Mouse (Mus musculus): ENCODE data around the gene Wbp2. TPM values are rescaled to one million over a fixed set of nuclear protein-coding genes. Genes with fewer than 3 reads are reported as not detected.

Wbp2 gene
- polyA plus RNA-seq, 2 experiments from 2014 or later = 133 to 265 TPM

DNA sequence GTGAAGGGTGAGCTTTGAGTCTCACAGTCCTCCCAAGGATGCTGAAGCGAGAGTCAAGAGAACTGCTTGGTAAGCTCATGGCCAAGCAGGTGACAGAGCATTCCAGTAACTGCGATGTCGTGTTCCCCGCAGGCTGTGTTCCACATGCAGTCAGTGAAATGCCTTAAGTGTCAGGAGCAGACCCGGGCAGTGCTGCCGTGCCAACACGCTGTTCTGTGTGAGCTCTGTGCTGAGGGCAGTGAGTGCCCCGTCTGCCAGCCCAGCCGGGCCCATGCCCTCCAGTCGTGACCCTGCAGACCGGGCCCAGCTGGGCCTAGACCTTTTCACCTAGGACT lies 27.1 kb downstream of the Wbp2 start:
- no peak for ATAC-seq

- no peak for ATAC-seq
These were observed 27.7 kb downstream of the Wbp2 start for GRCm38 (mm10) chr11:116058868-116059690.

GRCm38 (mm10) chr11:116058022-116058614 lies 28.7 kb downstream of the Wbp2 start:
- ATAC-seq = no peak

DNA sequence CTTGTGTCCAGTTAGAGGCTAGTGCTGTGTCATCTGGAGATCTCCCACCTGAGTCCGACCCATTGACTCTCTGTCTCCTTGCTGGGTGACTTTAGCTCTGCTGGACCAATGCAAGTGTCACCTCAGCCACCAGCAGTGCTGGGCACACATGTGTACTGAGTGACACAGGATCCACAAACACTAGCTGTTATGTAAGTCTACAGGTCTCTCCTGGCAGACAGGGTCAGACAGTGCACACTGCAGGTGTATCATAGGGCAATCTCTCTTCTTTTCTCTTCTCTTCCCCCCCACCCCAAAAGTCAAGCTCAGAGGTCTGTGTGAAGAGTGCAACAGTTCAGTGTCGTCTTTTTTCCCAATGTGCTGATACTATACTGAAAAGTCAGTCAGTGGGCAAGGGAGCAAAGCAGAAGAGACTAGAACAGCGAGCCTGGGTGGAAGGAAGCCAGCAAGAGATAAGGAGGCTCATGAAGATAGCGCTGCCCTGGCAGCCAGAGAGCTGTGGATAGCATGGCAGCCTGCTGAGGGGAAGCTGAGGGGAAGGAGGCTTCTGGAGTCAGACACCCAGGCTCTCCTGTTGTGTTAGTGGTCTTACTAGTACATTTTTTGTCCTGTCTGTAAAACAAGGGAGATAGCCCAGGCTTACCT lies 29.4 kb downstream of the Wbp2 start:
- no peak for ATAC-seq

- ATAC-seq = no peak
These were observed 30.9 kb downstream of the Wbp2 start for GRCm38 (mm10) chr11:116055873-116056272.

DNA sequence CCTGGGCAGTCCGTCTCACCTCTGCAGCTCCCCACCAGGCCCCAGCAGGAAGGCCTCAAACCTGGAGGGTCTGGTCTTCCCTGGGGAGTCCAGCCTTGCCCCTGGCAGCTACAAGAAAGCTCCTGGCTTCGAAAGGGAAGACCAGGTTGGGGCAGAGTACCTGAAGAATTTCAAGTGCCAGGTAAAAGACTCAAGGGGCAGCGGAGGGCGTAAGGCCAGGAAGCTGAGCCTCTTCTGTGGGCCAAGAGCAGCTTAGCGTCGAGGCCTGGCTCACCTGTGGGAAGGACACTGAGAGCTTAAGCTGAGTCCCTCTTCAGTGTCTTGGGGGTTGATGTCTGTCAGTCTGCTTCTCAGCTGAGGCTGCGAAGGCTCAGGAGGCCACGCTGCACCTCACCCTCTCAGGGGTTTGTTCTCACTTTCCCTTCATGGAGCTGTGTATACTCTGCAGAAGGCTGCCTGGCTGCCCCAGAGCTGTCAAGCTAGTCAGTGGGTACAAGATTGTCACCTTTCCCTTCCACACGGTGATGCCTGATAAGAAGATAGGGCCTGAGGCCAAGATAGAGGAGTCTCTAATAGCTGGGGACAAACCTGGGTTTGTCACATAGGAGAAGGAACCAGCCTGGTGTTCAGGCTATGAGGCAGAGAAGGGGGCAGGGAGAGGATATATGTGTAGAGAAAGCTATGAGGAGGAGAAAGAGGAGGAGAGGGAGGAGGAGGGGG lies 33.1 kb downstream of the Wbp2 start:
- ATAC-seq = no peak

DNA sequence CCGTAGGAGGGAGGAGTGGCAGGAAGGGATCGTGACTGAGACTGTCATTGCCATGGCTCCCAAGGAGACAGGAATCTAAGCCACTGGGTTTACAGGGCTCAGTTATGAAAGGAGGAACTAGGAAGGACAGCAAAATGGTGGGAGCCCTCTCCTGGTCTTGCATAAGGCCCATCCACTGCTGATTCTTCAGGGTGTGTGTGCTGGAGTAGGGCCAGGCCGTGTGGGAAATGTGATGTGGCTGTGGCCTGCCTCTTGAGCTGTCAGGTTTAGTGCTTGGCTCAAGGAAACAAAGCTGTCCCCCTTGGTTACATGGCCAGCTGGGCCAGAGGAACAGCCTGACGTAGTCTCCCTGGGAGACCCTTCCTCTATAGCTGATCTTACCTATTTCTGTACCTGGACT lies 36.6 kb downstream of the Wbp2 start:
- no peak for ATAC-seq

DNA sequence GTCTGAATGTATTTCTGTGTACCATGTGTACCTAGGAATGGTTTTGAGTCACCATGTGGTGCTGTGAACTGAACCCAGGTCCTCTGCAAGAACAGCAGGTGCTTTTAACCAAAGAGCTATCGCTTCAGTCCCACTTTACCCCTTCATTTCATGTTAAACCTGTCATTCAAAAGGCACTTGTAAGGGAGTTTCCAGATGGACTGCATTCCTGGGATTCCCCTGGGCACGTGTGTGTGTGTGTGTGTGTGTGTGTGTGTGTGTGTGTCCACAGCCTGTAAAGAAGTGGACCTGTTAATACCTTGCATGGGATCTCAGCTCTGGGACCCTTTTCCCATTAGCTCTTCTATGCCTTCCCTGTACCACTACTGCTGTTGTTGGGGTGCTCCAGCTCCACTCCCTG lies 37.2 kb downstream of the Wbp2 start:
- no peak for ATAC-seq

DNA sequence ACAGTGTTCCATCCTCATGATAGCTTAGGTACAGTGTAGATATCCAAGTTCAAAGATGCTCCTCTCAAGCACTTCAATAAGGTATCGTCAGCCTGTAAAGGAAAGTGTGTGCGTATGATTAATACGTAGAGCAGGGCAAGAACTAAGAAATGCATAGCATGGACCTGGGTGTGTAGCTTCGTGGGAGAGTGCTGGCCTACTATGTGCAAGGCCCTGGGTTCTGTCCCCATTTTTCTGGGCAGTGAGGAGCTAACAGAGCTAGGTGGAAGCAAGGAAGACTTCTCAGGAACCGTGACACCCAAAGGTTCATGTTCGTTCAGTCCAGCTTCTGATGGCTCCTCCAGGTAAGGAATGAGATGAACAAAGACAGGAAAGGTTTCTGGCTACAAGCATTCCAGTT lies 41.6 kb downstream of the Wbp2 start:
- ATAC-seq = no peak

- no peak for ATAC-seq
These were observed 43.5 kb downstream of the Wbp2 start for GRCm38 (mm10) chr11:116043286-116043685.

GRCm38 (mm10) chr11:116042372-116043138 lies 44.2 kb downstream of the Wbp2 start:
- no peak for ATAC-seq

DNA sequence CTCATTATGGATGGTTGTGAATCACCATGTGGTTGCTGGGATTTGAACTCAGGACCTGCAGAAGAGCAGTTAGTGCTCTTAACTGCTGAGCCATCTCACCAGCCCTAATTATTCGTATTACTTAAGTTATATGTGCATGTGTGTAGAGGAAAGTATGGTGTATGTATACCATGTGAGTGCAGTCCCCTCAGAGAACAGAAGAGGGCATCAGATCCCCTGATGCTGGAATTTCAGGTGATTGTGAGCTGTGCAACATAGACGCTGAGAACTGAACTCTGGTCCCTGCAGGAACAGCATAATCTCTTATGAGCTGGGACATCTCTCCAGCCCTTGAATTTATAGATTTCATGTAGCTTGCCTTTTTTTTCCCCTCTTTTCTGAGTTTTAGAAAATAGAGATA lies 45.0 kb downstream of the Wbp2 start:
- ATAC-seq = no peak

DNA sequence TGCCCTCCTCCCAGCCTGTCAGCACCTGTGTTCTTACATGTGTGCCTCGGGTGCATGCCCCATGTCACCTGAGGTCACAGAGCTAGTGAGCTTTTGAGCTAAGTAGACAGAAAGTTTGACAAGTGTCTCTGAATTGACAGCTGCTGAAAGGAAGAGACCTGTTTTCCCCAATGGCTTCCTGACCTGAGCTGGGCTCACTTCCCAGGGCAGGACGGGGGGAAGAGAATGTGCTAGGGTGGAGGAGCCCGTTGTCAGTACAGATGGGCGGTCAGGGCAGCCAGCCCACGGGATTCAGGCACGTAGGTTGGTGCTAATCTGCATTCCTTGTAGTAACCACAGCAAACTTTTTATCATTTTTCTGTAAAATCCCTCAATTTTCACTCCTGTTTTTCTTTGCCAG lies 46.2 kb downstream of the Wbp2 start:
- no peak for ATAC-seq

- no peak for ATAC-seq
These were observed 49.0 kb downstream of the Wbp2 start for GRCm38 (mm10) chr11:116037826-116038225.

DNA sequence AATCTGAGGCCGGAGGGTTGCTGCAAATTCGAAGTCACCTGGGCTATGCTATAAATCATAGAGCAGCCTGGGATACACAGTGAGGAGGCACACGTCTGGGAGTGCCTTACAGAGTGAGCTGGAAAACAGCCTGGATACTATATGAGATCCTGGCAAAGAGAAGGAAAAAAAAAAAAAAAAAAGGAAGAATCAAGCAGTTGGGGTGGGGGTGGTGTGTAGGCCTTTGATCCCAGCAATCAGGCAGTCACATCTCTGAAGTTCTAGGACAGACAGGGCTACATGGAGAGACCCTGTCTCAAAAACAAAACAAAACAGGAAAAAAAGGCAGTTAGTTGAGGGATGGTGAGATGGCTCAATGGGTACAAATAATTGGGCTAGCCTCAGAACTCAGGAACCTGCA lies 50.1 kb downstream of the Wbp2 start:
- ATAC-seq = no peak

DNA sequence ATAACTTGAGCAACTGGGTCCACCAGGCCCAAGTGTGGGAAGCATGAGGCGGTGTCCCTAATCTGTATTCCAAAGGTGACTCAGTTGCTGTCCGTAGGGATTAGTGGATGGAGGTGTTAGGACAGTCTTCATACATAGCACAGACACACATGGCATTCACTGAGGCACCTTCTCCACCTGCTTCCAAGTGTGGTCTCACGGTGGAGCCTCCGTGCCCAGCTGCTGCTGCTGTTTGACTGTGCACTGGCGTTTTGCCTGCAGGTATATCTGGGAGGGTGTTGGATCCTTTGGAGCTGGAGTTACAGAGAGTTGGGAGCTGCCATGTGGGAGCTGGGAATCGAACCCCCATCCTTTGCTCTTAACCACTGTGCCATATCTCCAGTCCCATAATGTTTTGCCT lies 52.2 kb downstream of the Wbp2 start:
- ATAC-seq = no peak

DNA sequence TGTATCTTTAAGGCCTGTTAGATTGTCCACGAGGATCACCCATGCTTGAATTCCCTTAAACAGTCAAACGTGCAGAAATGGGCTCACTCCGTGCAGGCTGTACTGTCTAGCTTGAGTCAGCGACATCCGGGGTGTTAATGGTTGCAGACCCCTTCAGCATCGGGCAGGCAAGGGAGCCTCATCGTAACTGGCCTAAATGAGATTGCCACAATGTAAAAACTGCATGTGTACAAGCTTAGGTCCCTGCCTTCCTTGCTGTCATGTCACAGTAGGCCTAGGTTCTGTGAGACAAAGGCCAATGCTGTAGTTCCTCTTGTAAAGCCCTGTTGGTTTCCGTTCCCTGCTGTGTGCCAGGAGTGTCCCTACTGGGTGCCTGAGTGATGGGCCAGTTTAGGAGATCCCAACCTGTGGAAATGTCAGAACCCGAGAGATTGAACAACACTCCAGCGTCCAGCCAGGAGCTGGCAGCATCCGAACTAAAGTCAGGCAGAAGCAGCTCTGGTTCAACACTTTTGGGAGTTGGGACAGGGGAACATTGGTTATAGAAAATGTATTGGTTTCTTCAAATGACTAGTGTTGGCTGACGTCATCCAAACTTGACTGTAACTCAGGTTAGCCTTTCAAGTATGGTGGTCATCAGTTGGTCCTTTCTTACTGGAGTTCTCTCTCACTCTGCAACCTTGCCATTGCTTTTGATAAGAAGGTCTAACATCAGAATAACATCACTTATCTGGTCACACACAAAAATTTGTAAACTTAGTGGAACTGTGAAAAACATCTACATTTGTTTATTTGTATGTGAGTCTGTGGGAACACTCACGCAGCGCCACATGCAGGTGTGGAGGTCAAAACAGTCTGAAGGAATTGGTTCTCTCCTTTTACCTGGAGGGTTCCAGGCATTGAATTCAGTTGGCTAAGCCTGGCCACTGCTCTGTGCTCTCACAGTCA lies 55.6 kb downstream of the Wbp2 start:
- ATAC-seq = peak; percentile 16

GRCm38 (mm10) chr11:116030088-116030897 lies 56.5 kb downstream of the Wbp2 start, which contains the start of gene Unk:
Unk (plus strand) TSS chr11:116030322.
- ATAC-seq = peak; percentile 83

- ATAC-seq = no peak
These were observed 57.5 kb downstream of the Wbp2 start for GRCm38 (mm10) chr11:116029086-116029865.

Data from CD4-positive, CD25-positive, alpha-beta regulatory T cell, adult 4 months (primary cell).